Mouse (Mus musculus): ENCODE measurements around the gene Draxin. TPM values are rescaled to one million over a fixed set of nuclear protein-coding genes. Genes with fewer than 3 reads are reported as not detected.
A peak's percentile ranks its signal among the peaks of the same experiment; 100 is the strongest.

The Draxin gene
- total and polyA plus RNA-seq, 3 experiments: 0.04 TPM; not detected in 2

- H3K9ac ChIP-seq (ENCODE audit: insufficient read depth, low read depth): peak overlapping the region; percentile 76
- H3K27ac ChIP-seq (ENCODE audit: insufficient read depth, low read depth): peak overlapping the region; percentile 73
- dilution Hi-C loops (cut with MboI; ENCODE audit: extremely low pct_ligation_motif_present, extremely low pct_unique_long_range_greater_than_20kb, low sequenced_read_pairs): no loop called here
- H3K4me3 ChIP-seq (replicated peaks in 1 of 3; ENCODE audit: low read depth in 2 of 3, low read length in 2 of 3, poor library complexity in 1 of 3): peak overlapping the region; percentile 77 to 85 (median 83)
- H3K36me3 ChIP-seq (replicated peaks in 1 of 2; ENCODE audit: control insufficient read depth in 1 of 2, insufficient read depth in 1 of 2, low read length in 1 of 2): peaks cover 10 to 28% of the 10 kb centered on the region in 2 experiments
- H3K4me1 ChIP-seq (ENCODE audit: control insufficient read depth in 1 of 2, insufficient read depth in 2 of 2): peaks cover 0 to 6% of the 10 kb centered on the region in 2 experiments; a peak in 2 of 4 replicates
- H3K79me2 ChIP-seq (replicated peaks; ENCODE audit: control insufficient read depth, extremely low read depth, insufficient read depth, poor library complexity, severe bottlenecking): no peaks in the 10 kb centered on the region; the same call in 1 of the 2 replicates
- H3K4me2 ChIP-seq (ENCODE audit: insufficient read depth, low read depth, poor library complexity, severe bottlenecking): peak overlapping the region; percentile 25
- DNase-seq (ENCODE audit: extremely low read depth): peak; percentile 92
- in situ Hi-C loops (cut with MboI; ENCODE audit: low pct_ligation_motif_present, low pct_unique_long_range_greater_than_20kb, low sequenced_read_pairs): no loop called here
- H3K9me3 ChIP-seq (replicated peaks; ENCODE audit: low read length): no peaks in the 10 kb centered on the region
- peaks cover 30% of the 10 kb centered on the region for H3K27me3 ChIP-seq (replicated peaks)
- TF ChIP-seq MEF2A (IDR thresholded peaks at IDR 0.05; ENCODE audit: borderline replicate concordance, low read depth, low read length) (peak; percentile 34; the same call in 1 of the 2 replicates), E2F4 (IDR thresholded peaks at IDR 0.05; ENCODE audit: insufficient replicate concordance, low read depth, low read length) (0 out of 2 replicates have a peak, but pooled peaks have one; percentile 24), MAZ (IDR thresholded peaks at IDR 0.05; ENCODE audit: low read depth, low read length) (peak; percentile 83; the same call in 1 of the 2 replicates), PAX5 (IDR thresholded peaks at IDR 0.05; ENCODE audit: low read length) (no peak), ELF1 (IDR thresholded peaks at IDR 0.05; ENCODE audit: low read depth, low read length) (no peak), MAX (IDR thresholded peaks at IDR 0.05; ENCODE audit: low read length) (no peak; the same call in none of the 2 replicates), EP300 (IDR thresholded peaks at IDR 0.05; ENCODE audit: low read length) (no peak), ZMIZ1 (IDR thresholded peaks at IDR 0.05; ENCODE audit: low read depth, low read length) (peak; percentile 70), ETS1 (conservative IDR thresholded peaks at IDR 0.05; ENCODE audit: low read depth, low read length) (no peak), RAD21 (IDR thresholded peaks at IDR 0.05; ENCODE audit: low read depth, low read length) (peak; percentile 53), NELFE (IDR thresholded peaks at IDR 0.05; ENCODE audit: low read depth, low read length) (peak; percentile 77), HCFC1 (IDR thresholded peaks at IDR 0.05; ENCODE audit: low read depth, low read length) (peak; percentile 58; the same call in 1 of the 2 replicates), ZKSCAN1 (IDR thresholded peaks at IDR 0.05; ENCODE audit: borderline replicate concordance, low read depth, low read length) (no peak), USF1 (IDR thresholded peaks at IDR 0.05; ENCODE audit: low read depth, low read length) (no peak), POLR2A (IDR thresholded peaks at IDR 0.05; ENCODE audit: low read depth, low read length) (peak; percentile 90), CHD2 (IDR thresholded peaks at IDR 0.05; ENCODE audit: low read length) (peak; percentile 62; the same call in 1 of the 2 replicates), RCOR1 (conservative IDR thresholded peaks at IDR 0.05; ENCODE audit: low read depth, low read length) (no peak), BHLHE40 (IDR thresholded peaks at IDR 0.05; ENCODE audit: low read depth, low read length) (peak; percentile 25; the same call in 1 of the 2 replicates), MAFK (IDR thresholded peaks at IDR 0.05; ENCODE audit: insufficient replicate concordance, low read length) (no peak), KAT2A (IDR thresholded peaks at IDR 0.05; ENCODE audit: insufficient replicate concordance, low read length) (0 out of 2 replicates have a peak, but pooled peaks have one; percentile 28), JUN (IDR thresholded peaks at IDR 0.05; ENCODE audit: insufficient read depth, low read depth, low read length) (no peak), USF2 (conservative IDR thresholded peaks at IDR 0.05; ENCODE audit: low read depth, low read length) (no peak), MXI1 (IDR thresholded peaks at IDR 0.05; ENCODE audit: low read depth, low read length) (peak; percentile 90), NRF1 (IDR thresholded peaks at IDR 0.05; ENCODE audit: low read depth, low read length) (0 out of 2 replicates have a peak, but pooled peaks have one; percentile 25), IRF4 (IDR thresholded peaks at IDR 0.05; ENCODE audit: low read depth, low read length) (no peak), POLR2AphosphoS2 (IDR thresholded peaks at IDR 0.05; ENCODE audit: low read depth, low read length) (0 out of 2 replicates have a peak, but pooled peaks have one; percentile 46), ZC3H11A (IDR thresholded peaks at IDR 0.05; ENCODE audit: low read depth, low read length) (no peak), CHD1 (IDR thresholded peaks at IDR 0.05; ENCODE audit: low read depth, low read length) (no peak; the same call in 1 of the 2 replicates), GABPA (IDR thresholded peaks at IDR 0.05; ENCODE audit: insufficient replicate concordance, low read depth, low read length) (no peak), TBP (conservative IDR thresholded peaks at IDR 0.05; ENCODE audit: low read depth, low read length) (no peak), UBTF (IDR thresholded peaks at IDR 0.05; ENCODE audit: low read depth, low read length) (0 out of 2 replicates have a peak, but pooled peaks have one; percentile 38), ZNF384 (IDR thresholded peaks at IDR 0.05; ENCODE audit: low read depth, low read length) (0 out of 2 replicates have a peak, but pooled peaks have one; percentile 2), MYC (IDR thresholded peaks at IDR 0.05; ENCODE audit: low read depth, low read length) (no peak), TCF12 (IDR thresholded peaks at IDR 0.05; ENCODE audit: low read depth, low read length) (peak; percentile 50), SMC3 (IDR thresholded peaks at IDR 0.05; ENCODE audit: low read depth, low read length) (peak; percentile 55), SIN3A (IDR thresholded peaks at IDR 0.05; ENCODE audit: low read length) (peak; percentile 86), CTCF (conservative IDR thresholded peaks at IDR 0.05 in 1 of 2, IDR thresholded peaks at IDR 0.05 in 1 of 2; ENCODE audit: low read depth in 2 of 2, low read length in 2 of 2) (peak; percentile 21 to 76; a peak in 2 of 4 replicates)
Observed at GRCm38 (mm10) chr4:148140098-148141011, 9.9 kb upstream of the Draxin start.
